Mouse (Mus musculus): ENCODE results near the gene Eef1g.
"Not testable (repeated sequence)": the region's sequence is repeated elsewhere in the genome, so short reads cannot be mapped to it uniquely, and the experiment has no call there.

The Eef1g gene

GRCm38 (mm10) chr19:8987816-8988215 is 21.0 kb downstream of the Eef1g start:
- DNase-seq (ENCODE audit: low spot score in 2 of 2) = no peak

GRCm38 (mm10) chr19:8988346-8989065 is 21.7 kb downstream of the Eef1g start:
- no peak for DNase-seq (ENCODE audit: low spot score in 2 of 2)

- DNase-seq (ENCODE audit: low spot score in 2 of 2) = no peak
These were observed 22.3 kb downstream of the Eef1g start, which contains the start of gene Ahnak for GRCm38 (mm10) chr19:8989066-8989566. Gene Ahnak (plus strand): TSS chr19:8989284.

- DNase-seq (ENCODE audit: low spot score in 2 of 2) = no peak
These were observed 23.0 kb downstream of the Eef1g start for GRCm38 (mm10) chr19:8989567-8990431.

GRCm38 (mm10) chr19:8990432-8991102 is 23.7 kb downstream of the Eef1g start:
- no peak for DNase-seq (ENCODE audit: low spot score in 2 of 2)

GRCm38 (mm10) chr19:8991245-8991870 is 24.5 kb downstream of the Eef1g start:
- DNase-seq (ENCODE audit: low spot score in 2 of 2) = no peak

GRCm38 (mm10) chr19:8991871-8992735 is 25.3 kb downstream of the Eef1g start:
- no peak for DNase-seq (ENCODE audit: low spot score in 2 of 2)

GRCm38 (mm10) chr19:8992769-8993624 is 26.2 kb downstream of the Eef1g start:
- peak; percentile 75 to 80 for DNase-seq (ENCODE audit: low spot score in 2 of 2)

GRCm38 (mm10) chr19:8993625-8993912 is 26.7 kb downstream of the Eef1g start:
- DNase-seq (ENCODE audit: low spot score in 2 of 2) = no peak

- no peak for DNase-seq (ENCODE audit: low spot score in 2 of 2)
These were observed 28.2 kb downstream of the Eef1g start for GRCm38 (mm10) chr19:8994813-8995607.

- peak in 1 of 2 experiments; percentile 19 for DNase-seq (ENCODE audit: low spot score in 2 of 2)
These were observed 29.8 kb downstream of the Eef1g start for GRCm38 (mm10) chr19:8996601-8997000.

- peak; percentile 73 to 77 for DNase-seq (ENCODE audit: low spot score in 2 of 2)
These were observed 30.7 kb downstream of the Eef1g start for GRCm38 (mm10) chr19:8997546-8997945.

GRCm38 (mm10) chr19:8998546-8998945 is 31.7 kb downstream of the Eef1g start:
- no peak for DNase-seq (ENCODE audit: low spot score in 2 of 2)

GRCm38 (mm10) chr19:8999223-8999622 is 32.4 kb downstream of the Eef1g start:
- DNase-seq (ENCODE audit: low spot score in 2 of 2) = no peak

GRCm38 (mm10) chr19:9006915-9007314 is 40.1 kb downstream of the Eef1g start:
- not testable (repeated sequence) for DNase-seq (ENCODE audit: low spot score in 2 of 2)

- no peak for DNase-seq (ENCODE audit: low spot score in 2 of 2)
These were observed 52.5 kb downstream of the Eef1g start for GRCm38 (mm10) chr19:9019298-9019697.

- DNase-seq (ENCODE audit: low spot score in 2 of 2) = peak in 1 of 2 experiments; percentile 10
These were observed 56.4 kb downstream of the Eef1g start for GRCm38 (mm10) chr19:9023021-9023778.

- DNase-seq (ENCODE audit: low spot score in 2 of 2) = no peak
These were observed 58.9 kb downstream of the Eef1g start for GRCm38 (mm10) chr19:9025562-9026257.
